Mouse (Mus musculus): ENCODE data around the gene Morn3.

DNA sequence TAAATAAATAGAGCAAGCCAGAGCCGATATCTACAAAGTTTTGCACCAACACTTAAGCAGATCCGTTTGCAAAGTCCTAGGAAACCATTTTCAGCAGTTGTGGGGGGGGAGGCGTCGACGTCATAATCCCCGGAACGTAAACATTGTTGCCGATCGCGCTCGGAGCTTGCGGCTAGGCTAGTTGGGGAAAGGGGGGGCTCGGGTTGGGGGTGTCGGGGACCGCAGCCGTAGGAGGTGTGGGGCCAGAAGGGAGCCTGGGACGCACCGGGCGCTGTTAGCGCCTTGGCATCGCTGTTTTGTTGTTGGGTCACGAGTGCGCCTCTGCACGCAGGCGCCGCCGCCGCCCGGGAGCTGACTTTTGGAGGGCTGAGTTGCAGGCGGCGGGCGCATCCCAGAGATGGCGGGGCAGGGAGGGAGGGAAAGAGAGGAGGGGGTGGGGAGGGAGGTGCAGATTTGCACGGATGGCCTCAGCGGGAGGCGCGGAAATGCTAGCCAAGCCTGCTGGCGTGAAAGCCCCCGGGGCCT, 57.8 kb downstream of the Morn3 start:
- TF ChIP-seq CTCF (IDR thresholded peaks at IDR 0.05; ENCODE audit: low read depth) (no peak), EP300 (IDR thresholded peaks at IDR 0.05; ENCODE audit: low read depth) (no peak)
